Mouse (Mus musculus) liver, embryonic 12.5 days (tissue): ENCODE measurements around the gene Dab1. TPM values are rescaled to one million over a fixed set of nuclear protein-coding genes. Genes with fewer than 3 reads are reported as not detected.

Source experiments
- ATAC-seq: fragments of 200-750 bp; cut with Nextera tagmentation; 2 replicates; pipeline ENCODE4 v1.8.0; 2017; ENCODE audit warnings: moderate number of reproducible peaks, mild to moderate bottlenecking, moderate library complexity
- H3K27ac ChIP-seq: fragments of 300-500 bp; sonication (generic); 2 replicates; pipeline ENCODE4 v1.5.1; 2016; ENCODE audit warnings: mild to moderate bottlenecking
- H3K27me3 ChIP-seq: fragments of 300-500 bp; sonication (generic); replicated peaks from 2 replicates; pipeline ENCODE4 v1.6.1; 2016; ENCODE audit warnings: mild to moderate bottlenecking, moderate library complexity
- H3K36me3 ChIP-seq: fragments of 300-500 bp; sonication (generic); 2 replicates; pipeline ENCODE4 v1.6.1; 2016; ENCODE audit warnings: mild to moderate bottlenecking, moderate library complexity
- H3K4me1 ChIP-seq: fragments of 300-500 bp; sonication (generic); 2 replicates; pipeline ENCODE4 v1.6.1; 2016
- H3K4me2 ChIP-seq: fragments of 300-500 bp; sonication (generic); 2 replicates; pipeline ENCODE4 v1.6.1; 2016; ENCODE audit warnings: mild to moderate bottlenecking, moderate library complexity
- H3K4me3 ChIP-seq: fragments of 300-500 bp; sonication (generic); 2 replicates; pipeline ENCODE4 v1.5.1; 2016; ENCODE audit warnings: mild to moderate bottlenecking, moderate library complexity
- H3K9ac ChIP-seq: fragments of 300-500 bp; sonication (generic); 2 replicates; pipeline ENCODE4 v1.6.1; 2016; ENCODE audit warnings: mild to moderate bottlenecking, moderate library complexity
- H3K9me3 ChIP-seq: fragments of 300-500 bp; sonication (generic); replicated peaks from 2 replicates; pipeline ENCODE4 v1.6.1; 2016; ENCODE audit warnings: mild to moderate bottlenecking, moderate library complexity
- WGBS: fragments of 180-500 bp; shearing (Covaris S2); methylation state at CpG from one replicate; pipeline ENCODE4 v1.1.7; 2016; ENCODE audit not compliant: insufficient replicate concordance; 5-methylcytosine and 5-hydroxymethylcytosine counted together
- polyA plus RNA-seq: library from polyadenylated mRNA; unstranded; fragments of >200 nt; fragmentation: Nextera tagmentation; extraction: Ambion mirVana; gene quantifications from 2 replicates; pipeline ENCODE4 v1.2.1, GENCODE M21; 2016

The Dab1 gene
- polyA plus RNA-seq, 1 experiment from 2014 or later, result 0.45 TPM

DNA sequence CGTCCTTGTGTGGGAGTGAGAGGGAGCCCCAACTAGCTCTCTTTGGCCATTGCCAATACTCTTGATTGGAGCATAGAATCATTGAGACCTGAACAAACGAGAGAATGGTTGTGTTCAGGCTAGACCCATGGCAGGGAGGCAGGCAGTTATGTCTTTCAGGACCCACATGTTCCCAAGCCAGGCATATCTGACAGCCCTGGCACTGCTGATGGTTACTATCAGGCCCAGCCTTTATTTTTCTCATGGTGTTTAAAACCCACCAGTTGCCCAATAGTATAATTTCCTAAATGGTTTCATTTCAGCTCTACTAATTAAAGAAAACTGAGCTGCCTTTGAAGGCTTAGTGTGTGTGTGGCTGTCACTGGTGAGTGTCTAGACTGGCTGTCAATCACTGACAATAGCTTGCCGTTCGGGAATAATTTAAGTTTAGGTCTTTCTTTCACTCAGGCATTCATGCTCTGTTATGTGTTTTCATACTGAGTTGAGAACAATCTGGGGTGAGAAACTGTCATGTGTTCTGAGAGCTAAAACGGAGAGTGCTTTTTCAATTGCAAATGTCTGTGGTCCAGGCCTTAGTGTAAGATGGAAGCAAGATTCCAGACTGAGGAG lies 17.1 kb downstream of the Dab1 start:
- H3K27ac ChIP-seq, result no peak overlapping the region
- no peaks in the 10 kb centered on the region for H3K36me3 ChIP-seq
- 55% methylated on average over 5 of the region's 5 CpGs for WGBS
- no peaks in the 10 kb centered on the region for H3K27me3 ChIP-seq
- no peak overlapping the region for H3K4me3 ChIP-seq
- no peaks in the 10 kb centered on the region for H3K4me1 ChIP-seq
- H3K9me3 ChIP-seq, result no peaks in the 10 kb centered on the region
- ATAC-seq, result no peak
- H3K9ac ChIP-seq, result no peak overlapping the region
- H3K4me2 ChIP-seq, result no peak overlapping the region

DNA sequence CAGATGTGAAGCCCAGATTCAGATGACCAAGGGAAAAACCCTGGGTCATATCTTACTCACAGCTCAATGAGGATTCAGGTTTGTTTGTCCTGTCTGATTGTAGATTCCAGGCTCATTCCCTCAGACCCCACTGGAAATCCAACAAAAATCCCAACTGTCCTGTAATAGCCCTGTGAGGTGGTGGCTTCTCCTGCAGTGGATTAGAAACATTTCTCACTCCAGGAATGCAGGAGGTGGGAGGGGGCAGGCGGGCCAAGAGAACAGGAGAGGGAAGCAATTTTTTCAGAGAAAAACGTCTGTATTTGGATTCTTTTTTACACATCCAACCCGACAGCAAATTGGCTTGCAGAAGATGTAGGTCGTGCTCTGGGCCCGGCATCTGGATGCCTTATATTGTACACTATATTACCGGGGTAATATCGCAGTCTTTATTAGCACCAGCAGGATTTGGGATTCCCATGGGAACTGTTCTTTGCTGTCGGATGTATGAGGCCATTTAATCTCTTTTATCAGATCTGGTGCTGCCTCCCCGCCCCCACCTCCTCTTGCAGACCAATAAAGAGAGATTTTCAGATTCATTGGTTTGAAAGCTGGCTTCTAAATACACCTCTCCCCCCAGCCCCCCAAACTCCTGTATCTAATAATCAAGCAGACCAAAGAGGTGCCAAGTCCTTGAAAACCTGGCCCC lies 29.2 kb downstream of the Dab1 start:
- H3K36me3 ChIP-seq, result no peaks in the 10 kb centered on the region
- H3K9me3 ChIP-seq, result no peaks in the 10 kb centered on the region
- H3K27ac ChIP-seq, result no peak overlapping the region
- no peaks in the 10 kb centered on the region for H3K4me1 ChIP-seq
- H3K4me2 ChIP-seq, result no peak overlapping the region
- H3K9ac ChIP-seq, result no peak overlapping the region
- 60% methylated on average over 9 of the region's 9 CpGs for WGBS
- no peak for ATAC-seq
- H3K4me3 ChIP-seq, result no peak overlapping the region
- H3K27me3 ChIP-seq, result no peaks in the 10 kb centered on the region

DNA sequence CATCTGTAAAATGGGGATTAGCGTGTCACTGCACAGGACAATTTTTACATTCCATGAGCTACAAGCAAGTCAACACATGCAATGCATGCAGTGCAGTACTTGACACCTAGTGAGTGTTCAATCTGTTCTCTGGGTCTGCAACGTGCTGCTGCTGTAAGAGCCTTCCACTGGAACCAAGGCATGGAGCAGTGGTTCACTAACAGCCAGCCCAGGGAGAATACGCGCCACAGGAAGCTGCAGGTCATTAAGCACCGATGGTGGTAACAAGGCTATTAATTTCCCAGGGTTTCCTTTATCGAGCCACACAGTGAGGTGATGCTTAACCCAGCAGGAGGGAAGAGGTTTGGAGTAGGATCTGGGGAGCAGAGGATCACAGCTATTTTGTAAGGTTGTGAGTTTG lies 36.6 kb downstream of the Dab1 start:
- H3K4me3 ChIP-seq, result no peak overlapping the region
- no peak overlapping the region for H3K4me2 ChIP-seq
- H3K9me3 ChIP-seq, result no peaks in the 10 kb centered on the region
- H3K36me3 ChIP-seq, result no peaks in the 10 kb centered on the region
- ATAC-seq, result no peak
- H3K27me3 ChIP-seq, result no peaks in the 10 kb centered on the region
- no peaks in the 10 kb centered on the region for H3K4me1 ChIP-seq
- no peak overlapping the region for H3K27ac ChIP-seq
- 27% methylated on average over 6 of the region's 6 CpGs for WGBS
- H3K9ac ChIP-seq, result no peak overlapping the region

DNA sequence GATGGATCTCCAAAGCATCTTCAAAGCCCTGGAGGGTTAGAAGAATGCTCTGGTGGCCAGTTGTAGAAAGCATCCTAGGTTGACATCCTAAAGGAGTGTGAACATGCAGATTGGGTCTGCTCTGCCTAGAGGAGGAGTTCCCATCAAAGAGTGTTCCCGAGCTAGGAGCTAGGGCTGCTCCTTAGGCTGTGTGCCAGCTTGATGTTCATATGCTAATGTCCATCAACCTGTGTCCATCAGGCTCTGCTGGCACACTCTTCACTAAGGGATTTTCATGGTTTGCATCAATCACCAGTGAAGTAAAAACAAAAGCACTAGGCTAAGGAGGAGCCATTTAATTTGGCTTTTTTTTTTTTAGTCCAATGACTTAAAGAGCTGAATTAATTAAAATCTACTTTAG lies 42.2 kb downstream of the Dab1 start:
- no peak overlapping the region for H3K9ac ChIP-seq
- WGBS, result 48% methylated on average over 1 of the region's 1 CpGs

DNA sequence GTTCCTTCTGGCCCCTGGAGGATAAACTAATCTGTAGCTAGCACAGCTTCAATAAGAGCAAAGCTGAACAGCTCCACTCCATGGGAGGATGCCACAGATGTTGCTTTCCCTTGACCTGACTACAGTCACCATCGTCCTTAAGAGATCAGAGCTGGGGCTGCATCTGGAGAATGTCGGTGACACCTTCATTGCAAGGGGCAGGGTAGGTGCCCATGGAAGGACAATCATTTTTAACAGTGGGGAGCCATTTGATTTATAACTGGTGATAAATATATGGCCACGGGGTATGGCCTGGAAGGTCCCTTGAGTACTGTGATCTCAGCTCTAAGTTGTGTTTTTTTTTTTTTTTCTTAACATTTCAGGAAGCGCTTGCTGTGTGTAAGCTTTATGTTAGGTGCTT lies 48.3 kb downstream of the Dab1 start:
- ATAC-seq, result no peak

More for the DNA sequence above, 42.2 kb downstream of the Dab1 start:
- H3K9me3 ChIP-seq, result no peaks in the 10 kb centered on the region
- H3K4me2 ChIP-seq, result no peak overlapping the region
- no peak for ATAC-seq
- H3K4me1 ChIP-seq, result no peaks in the 10 kb centered on the region
- H3K27ac ChIP-seq, result no peak overlapping the region
- no peaks in the 10 kb centered on the region for H3K36me3 ChIP-seq
- H3K27me3 ChIP-seq, result no peaks in the 10 kb centered on the region
- no peak overlapping the region for H3K4me3 ChIP-seq

DNA sequence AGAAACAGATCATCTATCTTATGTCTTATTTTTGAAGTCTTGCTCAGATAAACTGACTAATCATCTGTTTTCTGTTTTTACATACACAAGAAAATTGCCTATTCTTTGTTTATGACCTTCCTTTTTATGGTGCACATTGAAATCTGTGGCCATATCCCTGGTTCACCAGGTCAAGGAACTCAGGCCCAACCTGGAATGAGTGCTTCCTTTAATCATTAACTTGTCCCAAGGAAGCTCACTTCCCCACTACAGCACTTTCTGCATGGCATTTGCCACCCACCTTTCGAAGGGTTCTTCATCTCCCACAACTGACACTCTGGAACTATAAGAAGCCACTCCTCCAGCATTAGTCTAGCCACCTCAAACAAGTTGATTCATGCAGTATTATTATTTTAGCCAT lies 58.0 kb downstream of the Dab1 start:
- no peaks in the 10 kb centered on the region for H3K36me3 ChIP-seq
- H3K4me1 ChIP-seq, result no peaks in the 10 kb centered on the region
- no peaks in the 10 kb centered on the region for H3K27me3 ChIP-seq
- ATAC-seq, result no peak
- no peak overlapping the region for H3K9ac ChIP-seq
- H3K27ac ChIP-seq, result no peak overlapping the region
- H3K4me2 ChIP-seq, result no peak overlapping the region
- H3K9me3 ChIP-seq, result no peaks in the 10 kb centered on the region
- 31% methylated on average over 1 of the region's 1 CpGs for WGBS
- H3K4me3 ChIP-seq, result no peak overlapping the region

More for the DNA sequence above, 48.3 kb downstream of the Dab1 start:
- Histone ChIP-seq H3K36me3 (no peaks in the 10 kb centered on the region), H3K9me3 (no peaks in the 10 kb centered on the region), H3K4me3 (no peak overlapping the region), H3K27me3 (no peaks in the 10 kb centered on the region), H3K4me2 (no peak overlapping the region), H3K9ac (no peak overlapping the region), H3K27ac (no peak overlapping the region), H3K4me1 (no peaks in the 10 kb centered on the region)
- 57% methylated on average over 4 of the region's 4 CpGs for WGBS

DNA sequence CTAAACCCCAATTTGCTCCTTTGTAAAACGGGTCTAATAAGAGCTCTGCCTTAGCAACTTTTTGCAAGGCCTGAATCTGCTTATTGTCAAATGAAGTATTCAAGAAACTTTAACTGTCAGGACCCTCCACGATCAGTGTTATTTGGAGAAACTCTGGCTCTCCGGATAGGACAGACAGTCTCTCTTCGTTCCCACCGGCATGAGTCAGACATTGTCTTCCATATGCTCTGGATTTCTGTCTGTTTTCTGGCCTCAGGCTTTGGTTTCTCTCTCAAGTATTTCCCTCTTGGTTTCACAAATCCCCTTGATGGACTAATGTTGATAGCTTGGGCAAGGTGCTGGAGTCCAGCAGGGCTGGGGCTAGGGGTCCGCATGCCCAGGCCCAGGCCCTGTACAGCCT lies 59.3 kb downstream of the Dab1 start:
- H3K4me3 ChIP-seq, result no peak overlapping the region
- 63% methylated on average over 6 of the region's 6 CpGs for WGBS
- H3K4me1 ChIP-seq, result no peaks in the 10 kb centered on the region
- H3K4me2 ChIP-seq, result no peak overlapping the region
- no peak overlapping the region for H3K9ac ChIP-seq
- no peaks in the 10 kb centered on the region for H3K27me3 ChIP-seq
- H3K36me3 ChIP-seq, result no peaks in the 10 kb centered on the region
- H3K9me3 ChIP-seq, result no peaks in the 10 kb centered on the region
- H3K27ac ChIP-seq, result no peak overlapping the region
- no peak for ATAC-seq

DNA sequence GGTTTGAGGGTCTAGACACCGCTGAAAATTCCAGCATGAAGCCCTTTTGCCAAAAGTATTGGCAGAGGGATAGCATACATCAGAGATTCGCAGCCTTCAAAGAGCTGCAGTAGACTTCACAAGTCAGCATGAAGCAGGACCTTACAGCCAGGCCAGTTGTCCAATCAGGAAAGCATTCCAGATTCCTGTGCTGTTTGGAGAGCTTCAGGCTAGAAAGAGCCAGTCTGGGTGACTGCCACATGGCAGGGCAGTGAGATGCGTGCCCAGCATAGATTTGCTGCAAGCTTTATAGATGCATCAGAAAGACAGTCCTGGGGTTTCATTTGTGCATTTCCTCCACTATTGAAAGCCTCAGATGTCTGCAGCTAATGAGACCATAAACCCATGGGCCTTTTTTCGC lies 66.0 kb downstream of the Dab1 start:
- Histone ChIP-seq H3K4me1 (no peaks in the 10 kb centered on the region), H3K4me2 (no peak overlapping the region), H3K36me3 (no peaks in the 10 kb centered on the region), H3K27me3 (no peaks in the 10 kb centered on the region), H3K4me3 (no peak overlapping the region), H3K27ac (no peak overlapping the region), H3K9ac (no peak overlapping the region), H3K9me3 (no peaks in the 10 kb centered on the region)
- ATAC-seq, result no peak
- 45% methylated on average over 4 of the region's 4 CpGs for WGBS

DNA sequence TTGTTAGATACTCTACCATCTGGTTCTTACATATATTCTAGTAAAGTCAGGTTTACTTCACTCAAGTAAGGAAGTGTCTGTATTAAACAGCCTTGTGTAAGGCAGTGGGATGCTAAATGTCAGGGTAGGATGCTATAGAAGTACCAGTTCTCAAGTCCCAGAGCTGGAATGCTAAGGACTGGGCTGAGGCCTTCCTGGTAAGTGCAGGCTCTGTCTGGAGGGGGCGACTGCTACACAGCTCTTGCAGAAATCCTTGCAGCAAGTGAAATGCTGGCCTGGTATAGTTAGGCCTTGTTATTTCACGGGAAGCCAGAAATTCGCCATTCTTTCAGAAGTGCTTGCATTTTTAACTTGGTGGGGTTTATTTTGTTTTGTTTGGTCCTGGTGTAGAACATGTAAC lies 72.6 kb downstream of the Dab1 start:
- H3K27ac ChIP-seq, result no peak overlapping the region
- H3K9me3 ChIP-seq, result no peaks in the 10 kb centered on the region
- H3K9ac ChIP-seq, result no peak overlapping the region
- no peak overlapping the region for H3K4me3 ChIP-seq
- no peak overlapping the region for H3K4me2 ChIP-seq
- no peaks in the 10 kb centered on the region for H3K36me3 ChIP-seq
- no peak for ATAC-seq
- 45% methylated on average over 3 of the region's 3 CpGs for WGBS
- H3K4me1 ChIP-seq, result no peaks in the 10 kb centered on the region
- H3K27me3 ChIP-seq, result no peaks in the 10 kb centered on the region

DNA sequence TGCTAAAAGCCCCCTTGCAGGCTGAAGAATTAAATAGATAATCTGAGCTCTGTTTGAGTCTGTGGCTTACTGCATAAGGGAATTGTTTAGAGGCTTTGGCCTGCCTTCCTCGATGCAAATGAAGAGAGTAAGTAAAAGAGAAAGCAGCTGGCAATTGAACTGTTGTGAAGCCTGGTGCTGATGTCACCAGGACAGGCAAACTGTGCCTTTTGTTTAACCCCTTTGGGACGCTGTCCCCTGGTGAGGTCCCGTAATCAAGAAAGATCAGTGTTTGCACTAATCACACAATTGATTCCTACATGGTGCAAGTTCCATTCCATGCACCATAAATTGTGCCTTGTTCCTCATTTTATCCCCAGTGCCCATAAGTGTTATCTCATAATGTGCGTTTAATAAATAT lies 80.6 kb downstream of the Dab1 start:
- no peaks in the 10 kb centered on the region for H3K9me3 ChIP-seq
- no peak for ATAC-seq
- WGBS, result 46% methylated on average over 4 of the region's 4 CpGs

DNA sequence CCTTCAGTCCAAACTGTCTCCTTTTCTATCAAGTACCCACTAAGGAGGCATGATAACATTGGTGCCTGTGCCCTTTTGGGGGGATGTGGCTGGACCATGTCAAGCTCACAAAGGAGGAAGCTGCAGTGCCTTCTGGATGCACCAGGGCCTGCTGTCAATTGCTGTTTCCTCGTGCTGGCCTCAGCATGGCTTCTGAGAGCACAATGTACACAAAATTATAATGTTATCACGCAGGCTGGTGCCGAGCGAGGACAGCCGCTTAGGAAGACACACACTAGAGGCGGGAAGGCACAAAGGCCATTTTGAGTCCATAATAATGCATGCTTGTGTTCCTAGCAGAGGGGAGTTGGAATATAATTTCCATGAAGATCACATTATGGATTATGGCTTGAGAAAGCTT lies 81.2 kb downstream of the Dab1 start:
- no peak for ATAC-seq
- 53% methylated on average over 6 of the region's 6 CpGs for WGBS
- no peaks in the 10 kb centered on the region for H3K36me3 ChIP-seq

More for the DNA sequence above, 80.6 kb downstream of the Dab1 start:
- H3K4me1 ChIP-seq, result no peaks in the 10 kb centered on the region
- H3K36me3 ChIP-seq, result no peaks in the 10 kb centered on the region
- no peak overlapping the region for H3K27ac ChIP-seq
- no peak overlapping the region for H3K4me3 ChIP-seq
- H3K27me3 ChIP-seq, result no peaks in the 10 kb centered on the region
- H3K4me2 ChIP-seq, result no peak overlapping the region
- H3K9ac ChIP-seq, result no peak overlapping the region

DNA sequence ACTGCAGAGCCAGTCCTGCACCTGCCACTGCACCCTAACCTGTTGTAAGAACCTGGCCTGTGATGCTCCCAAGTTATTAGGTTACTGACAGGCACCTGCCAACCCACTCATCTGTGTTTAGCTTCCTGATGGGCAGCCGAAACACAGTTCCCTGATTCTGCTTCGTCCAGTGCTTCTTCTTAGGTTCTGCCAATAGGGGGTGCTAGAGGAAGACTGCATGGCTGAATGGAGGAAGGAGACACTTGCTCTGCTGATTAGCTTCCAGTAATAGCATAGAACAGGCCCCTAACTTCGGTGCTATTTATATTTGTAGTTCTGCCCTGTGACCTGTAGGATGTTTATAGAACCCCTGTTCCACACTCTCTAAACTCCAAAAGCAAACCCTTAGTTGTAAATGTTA lies 83.0 kb downstream of the Dab1 start:
- Histone ChIP-seq H3K4me2 (no peak overlapping the region), H3K4me3 (no peak overlapping the region), H3K27ac (no peak overlapping the region), H3K36me3 (no peaks in the 10 kb centered on the region), H3K4me1 (no peaks in the 10 kb centered on the region), H3K9me3 (no peaks in the 10 kb centered on the region), H3K9ac (no peak overlapping the region), H3K27me3 (no peaks in the 10 kb centered on the region)
- no peak for ATAC-seq
- 36% methylated on average over 3 of the region's 3 CpGs for WGBS

More for the DNA sequence above, 81.2 kb downstream of the Dab1 start:
- no peaks in the 10 kb centered on the region for H3K9me3 ChIP-seq
- H3K4me2 ChIP-seq, result no peak overlapping the region
- no peaks in the 10 kb centered on the region for H3K27me3 ChIP-seq
- no peak overlapping the region for H3K27ac ChIP-seq
- no peak overlapping the region for H3K4me3 ChIP-seq
- no peak overlapping the region for H3K9ac ChIP-seq
- no peaks in the 10 kb centered on the region for H3K4me1 ChIP-seq

DNA sequence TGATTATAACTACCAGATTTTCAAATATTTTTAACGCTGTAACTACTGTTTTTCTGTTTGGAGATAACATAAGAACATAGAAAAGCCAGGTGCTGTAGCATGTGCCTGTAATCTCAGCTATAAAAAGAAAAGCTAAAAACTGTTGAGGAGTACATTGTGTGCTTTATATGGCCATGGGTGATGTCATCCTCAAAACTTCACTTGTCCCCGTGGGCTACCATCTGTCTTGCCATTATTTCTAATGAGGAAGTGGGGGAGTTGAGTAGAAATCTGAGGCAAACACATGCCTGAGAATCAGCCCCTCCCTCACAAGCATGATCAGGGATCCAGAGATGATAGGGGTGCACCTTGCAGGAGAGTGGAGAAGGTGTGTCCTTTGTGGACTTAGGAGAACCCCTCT lies 85.3 kb downstream of the Dab1 start:
- no peak overlapping the region for H3K4me2 ChIP-seq
- no peak for ATAC-seq
- H3K27me3 ChIP-seq, result no peaks in the 10 kb centered on the region
- H3K9me3 ChIP-seq, result no peaks in the 10 kb centered on the region
- no peaks in the 10 kb centered on the region for H3K36me3 ChIP-seq
- 55% methylated on average over 2 of the region's 2 CpGs for WGBS
- no peak overlapping the region for H3K4me3 ChIP-seq
- no peak overlapping the region for H3K9ac ChIP-seq
- H3K4me1 ChIP-seq, result no peaks in the 10 kb centered on the region
- no peak overlapping the region for H3K27ac ChIP-seq
